Mouse (Mus musculus): ENCODE data around the gene Ogfod2.

GRCm38 (mm10) chr5:124149028-124149427, 36.9 kb downstream of the Ogfod2 start:
- TF ChIP-seq POLR2A (IDR thresholded peaks at IDR 0.05; ENCODE audit: insufficient read length, low read depth) (no peak), TCF12 (IDR thresholded peaks at IDR 0.05; ENCODE audit: insufficient read depth, poor library complexity, severe bottlenecking) (no peak)
